Mouse (Mus musculus) ES-E14 (cell line): ENCODE results near the gene Spns2.

Source experiments
- CHD2 ChIP-seq: IDR thresholded peaks from 2 replicates; pipeline ENCODE4 v1.6.1; 2014; ENCODE audit warnings: mild to moderate bottlenecking, low read depth, low read length, inconsistent platforms
- HCFC1 ChIP-seq: IDR thresholded peaks from 2 replicates; pipeline ENCODE4 v1.6.1; 2012; ENCODE audit warnings: low read length, inconsistent platforms, borderline replicate concordance; ENCODE audit not compliant: insufficient read depth
- MAFK ChIP-seq: IDR thresholded peaks from 2 replicates; pipeline ENCODE4 v1.6.1; 2014; ENCODE audit warnings: mild to moderate bottlenecking, low read depth, low read length, inconsistent platforms; ENCODE audit not compliant: insufficient read depth
- ZNF384 ChIP-seq: IDR thresholded peaks from 2 replicates; pipeline ENCODE4 v1.6.1; 2012; ENCODE audit warnings: low read depth, low read length, inconsistent platforms

- TF ChIP-seq CHD2 (no peak), ZNF384 (no peak), MAFK (no peak), HCFC1 (no peak)
Observed at GRCm38 (mm10) chr11:72407081-72407480, 82.6 kb downstream of the Spns2 start.
